Mouse (Mus musculus): ENCODE measurements around the gene Pdilt. TPM values are rescaled to one million over a fixed set of nuclear protein-coding genes. Genes with fewer than 3 reads are reported as not detected.

Pdilt gene
- total RNA-seq, 2 experiments from 2014 or later: not detected

GRCm38 (mm10) chr7:119490041-119490780 lies 33.1 kb downstream of the Pdilt start:
- DNase-seq: no peak

GRCm38 (mm10) chr7:119486683-119487082 lies 36.6 kb downstream of the Pdilt start:
- DNase-seq: no peak

GRCm38 (mm10) chr7:119484154-119484553 lies 39.1 kb downstream of the Pdilt start:
- no peak for DNase-seq

- no peak for DNase-seq
These were observed 44.0 kb downstream of the Pdilt start, which contains the start of gene Umod for GRCm38 (mm10) chr7:119479256-119479655. Gene Umod, minus strand, starts transcription at chr7:119479282.

- no peak for DNase-seq
These were observed 46.5 kb downstream of the Pdilt start for GRCm38 (mm10) chr7:119476500-119477389.

- no peak for DNase-seq
These were observed 64.1 kb downstream of the Pdilt start, which contains the start of gene Gp2 for GRCm38 (mm10) chr7:119459185-119459584. Gene Gp2, minus strand, starts transcription at chr7:119459285.

GRCm38 (mm10) chr7:119454192-119454591 lies 69.1 kb downstream of the Pdilt start:
- no peak for DNase-seq

- no peak for DNase-seq
These were observed 79.4 kb downstream of the Pdilt start for GRCm38 (mm10) chr7:119443849-119444248.

GRCm38 (mm10) chr7:119441938-119442337 lies 81.4 kb downstream of the Pdilt start:
- DNase-seq: no peak

Other genes starting within 250 kb of the Pdilt start
- gene Gp2, start 64.2 kb downstream of the Pdilt start, total RNA-seq (2021): not detected
- gene Umod, start 44.2 kb downstream of the Pdilt start, total RNA-seq (2021): not detected
- gene Acsm5, start 4.0 kb downstream of the Pdilt start, total RNA-seq (2021): not detected
- gene Acsm2, start 30.9 kb upstream of the Pdilt start, total RNA-seq (2021): not detected
- not detected for gene Acsm1, start 83.5 kb upstream of the Pdilt start, total RNA-seq (2021)
- not detected for gene Acsm4, start 166.5 kb upstream of the Pdilt start, total RNA-seq (2021)
- 10 to 100 TPM; 28.8 to 30.2 TPM for gene Thumpd1, start 197.3 kb upstream of the Pdilt start, total RNA-seq (2021)
- under 1 TPM in 1 of 2 experiments, not detected in 1; 0.10 TPM for gene Acsm3, start 237.4 kb upstream of the Pdilt start, total RNA-seq (2021)